In genomic region chr19:55745192-55745578, GRCm38 (mm10) we compare ENCODE assay signal across 8 mouse cellular contexts. TPM values are rescaled to one million over a fixed set of nuclear protein-coding genes. Genes with fewer than 3 reads are reported as not detected.
DNase-seq lines count a peak whose midpoint lies in the region; ATAC-seq lines count a peak whose summit lies in the region.

No protein-coding gene starts in this region.

- peak overlapping the region; percentile 81; the same call in 1 of the 2 replicates for H3K9ac ChIP-seq in hindbrain, embryonic 13.5 days
- peak overlapping the region; percentile 98 for H3K9ac ChIP-seq in midbrain, embryonic 13.5 days (replicated peaks)

- no peak for ATAC-seq in hindbrain, embryonic 13.5 days (ENCODE audit: low FRiP score)
- ATAC-seq in midbrain, embryonic 13.5 days = no peak
- no peak for ATAC-seq in activated CD4-positive, CD25-positive, alpha-beta regulatory T cell, adult 4 months

- peaks cover 58% of the 10 kb centered on the region for H3K27me3 ChIP-seq in hindbrain, embryonic 13.5 days
- 0 out of 2 replicates have a peak, but pooled peaks cover 3% of the 10 kb centered on the region for H3K27me3 ChIP-seq in midbrain, embryonic 13.5 days

- H3K9me3 ChIP-seq in hindbrain, embryonic 13.5 days = no peaks in the 10 kb centered on the region
- no peaks in the 10 kb centered on the region for H3K9me3 ChIP-seq in midbrain, embryonic 13.5 days

- WGBS in hindbrain, embryonic 13.5 days = 6% methylated on average over 9 of the region's 9 CpGs
- WGBS in midbrain, embryonic 13.5 days = 7% methylated on average over 9 of the region's 9 CpGs

- H3K4me2 ChIP-seq in hindbrain, embryonic 13.5 days = peak overlapping the region; percentile 61
- H3K4me2 ChIP-seq in midbrain, embryonic 13.5 days (replicated peaks) = peak overlapping the region; percentile 82

- peak; percentile 45 for DNase-seq in embryo, embryonic 10 days (ENCODE audit: low spot score)
- no peak for DNase-seq in embryo, embryonic 11 days
- peak; percentile 60 for DNase-seq in embryo, embryonic 10.5 days (ENCODE audit: low spot score)
- no peak for DNase-seq in layer of hippocampus, adult 8-10 months (ENCODE audit: low spot score in 2 of 2)
- no peak for DNase-seq in kidney, postnatal 36 days

- no peaks in the 10 kb centered on the region for H3K36me3 ChIP-seq in hindbrain, embryonic 13.5 days
- no peaks in the 10 kb centered on the region for H3K36me3 ChIP-seq in midbrain, embryonic 13.5 days

- H3K4me1 ChIP-seq in hindbrain, embryonic 13.5 days (replicated peaks) = peaks cover 78% of the 10 kb centered on the region
- peaks cover 78% of the 10 kb centered on the region for H3K4me1 ChIP-seq in midbrain, embryonic 13.5 days (replicated peaks)

- H3K4me3 ChIP-seq in hindbrain, embryonic 13.5 days = peak overlapping the region; percentile 48
- peak overlapping the region; percentile 75 for H3K4me3 ChIP-seq in midbrain, embryonic 13.5 days (replicated peaks)

- H3K27ac ChIP-seq in hindbrain, embryonic 13.5 days = no peak overlapping the region
- peak overlapping the region; percentile 98 for H3K27ac ChIP-seq in midbrain, embryonic 13.5 days

RNA-seq across cellular contexts. Expression of gene Tcf7l2, which starts 3.6 kb away (rescaled TPM):
- 29.6 and 36.3 TPM in 2 replicates for polyA plus RNA-seq in hindbrain, embryonic 13.5 days (2015; fragmentation: Nextera tagmentation; extraction: Ambion mirVana)
- polyA plus RNA-seq in midbrain, embryonic 13.5 days (2015; fragmentation: Nextera tagmentation; extraction: Ambion mirVana) = 584 and 798 TPM in 2 replicates
- 1 to 10 TPM; 1.6 TPM for polyA plus RNA-seq in activated CD4-positive, CD25-positive, alpha-beta regulatory T cell, adult 4 months (2017; shearing (Covaris generic))
- 10 to 100 TPM in 2 of 4 experiments, 1 to 10 TPM in 2; 7.6 to 12.1 (median 9.9) TPM for total RNA-seq in layer of hippocampus, adult 8-10 months (2022)

Comparison
In these comparisons a context has a peak if more than half of its experiments do, and no peak if none do; other contexts are left out.
1. DNase-seq: peak in embryo, embryonic 10 days (single experiment) and embryo, embryonic 10.5 days (single experiment); none in embryo, embryonic 11 days (single experiment), layer of hippocampus, adult 8-10 months (0 of 2) and kidney, postnatal 36 days (0 of 2).
2. RNA of gene Tcf7l2, which starts 3.6 kb away (polyA plus RNA-seq): 584 to 798 TPM in midbrain, embryonic 13.5 days; 29.6 to 36.3 TPM in hindbrain, embryonic 13.5 days and 1.6 TPM in activated CD4-positive, CD25-positive, alpha-beta regulatory T cell, adult 4 months; every median in the first group is over 10 times any median in the second.